28 mouse cellular contexts compared by ENCODE assay signal in the genomic region with DNA sequence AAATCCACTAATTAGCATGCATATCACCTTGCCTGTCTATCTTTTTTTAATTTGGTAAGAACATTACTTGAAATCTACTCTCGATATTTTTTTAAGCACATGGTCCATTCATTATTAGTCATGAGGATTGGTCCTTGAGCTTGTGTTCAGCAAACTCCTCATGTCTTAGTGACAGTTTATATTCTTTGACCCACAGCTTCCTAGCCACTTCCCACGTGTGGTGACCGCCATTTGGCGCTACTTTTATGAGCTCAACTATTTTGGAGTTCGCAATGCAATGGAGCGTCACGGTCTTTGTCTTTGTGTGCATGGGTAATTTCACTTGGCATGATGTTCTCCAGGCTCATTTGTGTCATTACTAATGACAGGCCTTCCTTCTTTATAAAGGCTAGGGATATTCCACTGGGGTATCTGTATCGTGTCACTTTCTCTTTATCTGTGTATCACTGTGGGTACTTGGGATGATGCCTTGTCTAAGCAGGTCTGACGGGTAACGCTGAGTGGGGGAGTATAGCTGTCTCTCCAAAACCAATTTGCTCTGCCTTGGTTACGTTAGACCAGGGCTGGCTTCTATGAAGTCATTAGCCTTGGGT. TPM values are rescaled to one million over a fixed set of nuclear protein-coding genes. Genes with fewer than 3 reads are reported as not detected.
A peak's percentile ranks its signal among the peaks of the same experiment; 100 is the strongest.
DNase-seq lines count a peak whose midpoint lies in the region; ATAC-seq and TF ChIP-seq lines count a peak whose summit lies in the region.
"Had no signal": no experiment of that assay in that cellular context is flagged by ENCODE, and none has a peak within 500 bp of the region (broad histone marks: within the 10 kb centered on the region; RNA-seq: fewer than 3 reads in every experiment).

No protein-coding gene starts in this region.

- no peak for TF ChIP-seq CTCF in hindbrain, postnatal 0 days (IDR thresholded peaks at IDR 0.05; ENCODE audit: low read depth)
- no peak for TF ChIP-seq CTCF in CH12.LX (conservative IDR thresholded peaks at IDR 0.05 in 1 of 2, IDR thresholded peaks at IDR 0.05 in 1 of 2; ENCODE audit: low read depth in 2 of 2, low read length in 2 of 2)

- H3K27me3 ChIP-seq in hindbrain, postnatal 0 days (ENCODE audit: insufficient read depth, low read length), result no peaks in the 10 kb centered on the region
- H3K27me3 ChIP-seq in hindbrain, embryonic 13.5 days, result no peaks in the 10 kb centered on the region
- no peaks in the 10 kb centered on the region for H3K27me3 ChIP-seq in CH12.LX (replicated peaks)
- H3K27me3 ChIP-seq: embryonic facial prominence, embryonic 12.5 days; forebrain, embryonic 12.5 days; forebrain, embryonic 15.5 days; intestine, embryonic 15.5 days had no signal

- peak; percentile 21 for TF ChIP-seq POLR2A in CH12.LX (IDR thresholded peaks at IDR 0.05; ENCODE audit: low read depth, low read length)

- H3K4me2 ChIP-seq in hindbrain, postnatal 0 days (ENCODE audit: low read depth, low read length), result no peak overlapping the region
- no peak overlapping the region for H3K4me2 ChIP-seq in hindbrain, embryonic 13.5 days
- H3K4me2 ChIP-seq in CH12.LX (ENCODE audit: insufficient read depth, low read depth, poor library complexity, severe bottlenecking), result peak overlapping the region; percentile 95
- H3K4me2 ChIP-seq: embryonic facial prominence, embryonic 12.5 days; embryonic facial prominence, embryonic 15.5 days; forebrain, embryonic 12.5 days; forebrain, embryonic 15.5 days; heart, embryonic 12.5 days; heart, embryonic 15.5 days; hindbrain, embryonic 14.5 days; intestine, embryonic 15.5 days had no signal

- no peak for DNase-seq in hindbrain, postnatal 0 days (ENCODE audit: low spot score)
- no peak for DNase-seq in CH12.LX (ENCODE audit: extremely low read depth)
- peak; percentile 49 for DNase-seq in induced T-regulatory cell, adult 2 months (ENCODE audit: low read depth)
- no peak for DNase-seq in kidney, postnatal 4 days
- DNase-seq in spleen, adult 12 weeks (ENCODE audit: low spot score), result no peak
- DNase-seq: adrenal gland, postnatal 10 days; adrenal gland, postnatal 36 days; B cell, adult 2 months; cerebellum, adult 11 months; cerebellum, adult 2 months; cerebellum, adult 9-11 months; cerebellum, postnatal 25 days; gastrocnemius, postnatal 25 days; heart, postnatal 10 days; heart, postnatal 36 days; kidney, adult 11 months had no signal

- no peaks in the 10 kb centered on the region for H3K9me3 ChIP-seq in hindbrain, postnatal 0 days (ENCODE audit: low read length)
- H3K9me3 ChIP-seq in hindbrain, embryonic 13.5 days, result no peaks in the 10 kb centered on the region
- H3K9me3 ChIP-seq in CH12.LX (replicated peaks; ENCODE audit: low read length), result no peaks in the 10 kb centered on the region
- H3K9me3 ChIP-seq: embryonic facial prominence, embryonic 12.5 days; embryonic facial prominence, embryonic 15.5 days; forebrain, embryonic 12.5 days; forebrain, embryonic 15.5 days; heart, embryonic 12.5 days; heart, embryonic 15.5 days; hindbrain, embryonic 10.5 days; intestine, embryonic 15.5 days had no signal

- WGBS in hindbrain, postnatal 0 days, result 70% methylated on average over 11 of the region's 11 CpGs
- WGBS in hindbrain, embryonic 13.5 days, result 82% methylated on average over 11 of the region's 11 CpGs

- no peak overlapping the region for H3K4me3 ChIP-seq in hindbrain, postnatal 0 days (ENCODE audit: low read length)
- no peak overlapping the region for H3K4me3 ChIP-seq in hindbrain, embryonic 13.5 days
- peak overlapping the region; percentile 26 to 59 (median 47) for H3K4me3 ChIP-seq in CH12.LX (replicated peaks in 1 of 3; ENCODE audit: low read depth in 2 of 3, low read length in 2 of 3, poor library complexity in 1 of 3)
- H3K4me3 ChIP-seq: embryonic facial prominence, embryonic 12.5 days; embryonic facial prominence, embryonic 15.5 days; forebrain, embryonic 12.5 days; forebrain, embryonic 15.5 days; heart, embryonic 12.5 days; heart, embryonic 15.5 days; hindbrain, embryonic 10.5 days; intestine, embryonic 15.5 days had no signal

- dilution Hi-C loops in CH12.LX (cut with MboI; ENCODE audit: extremely low pct_ligation_motif_present, extremely low pct_unique_long_range_greater_than_20kb, low sequenced_read_pairs), result no loop called here

- no peak for TF ChIP-seq EP300 in CH12.LX (IDR thresholded peaks at IDR 0.05; ENCODE audit: low read length)

- peak; percentile 39; the same call in 1 of the 2 replicates for ATAC-seq in hindbrain, postnatal 0 days
- ATAC-seq in hindbrain, embryonic 13.5 days (ENCODE audit: low FRiP score), result no peak
- ATAC-seq: CD4-positive, CD25-positive, alpha-beta regulatory T cell, adult 4 months; forebrain, embryonic 15.5 days; intestine, embryonic 15.5 days; Patski had no signal

- no peak overlapping the region for H3K27ac ChIP-seq in hindbrain, postnatal 0 days
- H3K27ac ChIP-seq in hindbrain, embryonic 13.5 days, result no peak overlapping the region
- peak overlapping the region; percentile 93 for H3K27ac ChIP-seq in CH12.LX (ENCODE audit: insufficient read depth, low read depth)
- H3K27ac ChIP-seq: embryonic facial prominence, embryonic 12.5 days; embryonic facial prominence, embryonic 15.5 days; forebrain, embryonic 12.5 days; forebrain, embryonic 15.5 days; heart, embryonic 15.5 days; hindbrain, embryonic 10.5 days; hindbrain, embryonic 14.5 days; intestine, embryonic 15.5 days had no signal

- no peaks in the 10 kb centered on the region for H3K36me3 ChIP-seq in hindbrain, postnatal 0 days (ENCODE audit: insufficient read depth, low read length)
- no peaks in the 10 kb centered on the region for H3K36me3 ChIP-seq in hindbrain, embryonic 13.5 days
- peaks cover 81 to 97% of the 10 kb centered on the region in 2 experiments for H3K36me3 ChIP-seq in CH12.LX (replicated peaks in 1 of 2; ENCODE audit: control insufficient read depth in 1 of 2, insufficient read depth in 1 of 2, low read length in 1 of 2)
- H3K36me3 ChIP-seq: embryonic facial prominence, embryonic 12.5 days; embryonic facial prominence, embryonic 15.5 days; forebrain, embryonic 12.5 days; forebrain, embryonic 15.5 days; heart, embryonic 12.5 days; heart, embryonic 15.5 days; hindbrain, embryonic 10.5 days; intestine, embryonic 15.5 days had no signal

- no peak for TF ChIP-seq RAD21 in CH12.LX (IDR thresholded peaks at IDR 0.05; ENCODE audit: low read depth, low read length)

- no peaks in the 10 kb centered on the region for H3K4me1 ChIP-seq in hindbrain, postnatal 0 days (ENCODE audit: insufficient read depth, low read length)
- H3K4me1 ChIP-seq in hindbrain, embryonic 13.5 days (replicated peaks), result no peaks in the 10 kb centered on the region
- H3K4me1 ChIP-seq in CH12.LX (ENCODE audit: control insufficient read depth in 1 of 2, insufficient read depth in 2 of 2), result peaks cover 14 to 99% of the 10 kb centered on the region in 2 experiments
- H3K4me1 ChIP-seq: embryonic facial prominence, embryonic 12.5 days; embryonic facial prominence, embryonic 15.5 days; forebrain, embryonic 12.5 days; forebrain, embryonic 15.5 days; heart, embryonic 15.5 days; hindbrain, embryonic 10.5 days; intestine, embryonic 15.5 days had no signal

- no peak overlapping the region for H3K9ac ChIP-seq in hindbrain, postnatal 0 days (replicated peaks; ENCODE audit: low read length)
- H3K9ac ChIP-seq in hindbrain, embryonic 13.5 days, result no peak overlapping the region
- H3K9ac ChIP-seq in CH12.LX (ENCODE audit: insufficient read depth, low read depth), result peak overlapping the region; percentile 31
- H3K9ac ChIP-seq: embryonic facial prominence, embryonic 12.5 days; embryonic facial prominence, embryonic 15.5 days; forebrain, embryonic 12.5 days; forebrain, embryonic 15.5 days; heart, embryonic 12.5 days; heart, embryonic 15.5 days; hindbrain, embryonic 14.5 days; intestine, embryonic 15.5 days had no signal

- in situ Hi-C loops in CH12.LX (cut with MboI; ENCODE audit: low pct_ligation_motif_present, low pct_unique_long_range_greater_than_20kb, low sequenced_read_pairs), result loop anchor here (10.0 kb wide), 1 partner anchor 154 kb away; no protein-coding TSS in a partner anchor

- H3K79me2 ChIP-seq in CH12.LX (replicated peaks; ENCODE audit: control insufficient read depth, extremely low read depth, insufficient read depth, poor library complexity, severe bottlenecking), result peaks cover 85% of the 10 kb centered on the region

TF ChIP-seq in CH12.LX, 34 proteins besides CTCF, POLR2A, EP300 and RAD21:
- TF ChIP-seq CHD2 (IDR thresholded peaks at IDR 0.05; ENCODE audit: low read length) (no peak; the same call in 1 of the 2 replicates), MYC (IDR thresholded peaks at IDR 0.05; ENCODE audit: low read depth, low read length) (0 out of 2 replicates have a peak, but pooled peaks have one; percentile 57), BHLHE40 (IDR thresholded peaks at IDR 0.05; ENCODE audit: low read depth, low read length) (0 out of 2 replicates have a peak, but pooled peaks have one; percentile 20), JUN (IDR thresholded peaks at IDR 0.05; ENCODE audit: insufficient read depth, low read depth, low read length) (no peak), MXI1 (IDR thresholded peaks at IDR 0.05; ENCODE audit: low read depth, low read length) (peak; percentile 84), GABPA (IDR thresholded peaks at IDR 0.05; ENCODE audit: insufficient replicate concordance, low read depth, low read length) (no peak), MAX (IDR thresholded peaks at IDR 0.05; ENCODE audit: low read length) (peak; percentile 73), ZKSCAN1 (IDR thresholded peaks at IDR 0.05; ENCODE audit: borderline replicate concordance, low read depth, low read length) (no peak), SIN3A (IDR thresholded peaks at IDR 0.05; ENCODE audit: low read length) (peak; percentile 69; the same call in 1 of the 2 replicates), NRF1 (IDR thresholded peaks at IDR 0.05; ENCODE audit: low read depth, low read length) (no peak), POLR2AphosphoS2 (IDR thresholded peaks at IDR 0.05; ENCODE audit: low read depth, low read length) (peak; percentile 75; the same call in 1 of the 2 replicates)

RNA-seq across cellular contexts. Expression of gene Irf4, which starts 9.9 kb away (rescaled TPM):
- not detected in 2 replicates for total RNA-seq in hindbrain, postnatal 0 days (2014; rRNA removed)
- 0.06 and 0.08 TPM in 2 replicates for polyA plus RNA-seq in hindbrain, postnatal 0 days (2015; fragmentation: Nextera tagmentation; extraction: Ambion mirVana)
- 0.12 and 0.21 TPM in 2 replicates for polyA plus RNA-seq in hindbrain, embryonic 13.5 days (2015; fragmentation: Nextera tagmentation; extraction: Ambion mirVana)
- 115 and 138 TPM in 2 replicates for total RNA-seq in CH12.LX (2012; rRNA removed)
- 122 and 142 TPM in 2 replicates for total RNA-seq in CH12.LX (2014; rRNA removed)
- 74.5 and 81.7 TPM in 2 replicates for polyA plus RNA-seq in CH12.LX (2012; ENCODE audit: insufficient read length, low read depth)
- polyA plus RNA-seq: hindbrain, embryonic 10.5 days had no signal

Comparison
In these comparisons a context has a peak if more than half of its experiments do, and no peak if none do; other contexts are left out.
1. H3K4me3 ChIP-seq: peak in CH12.LX (3 of 3); none in hindbrain, postnatal 0 days (single experiment) and hindbrain, embryonic 13.5 days (single experiment).
2. RNA of gene Irf4, which starts 9.9 kb away (polyA plus RNA-seq): 74.5 to 81.7 TPM in CH12.LX; 0.12 to 0.21 TPM in hindbrain, embryonic 13.5 days and 0.06 to 0.08 TPM in hindbrain, postnatal 0 days; every median in the first group is over 10 times any median in the second.